Mouse (Mus musculus) cortical plate, adult 2 months (tissue): ENCODE results near the gene Zpld1.

Experiments used
- CTCF ChIP-seq: fragments of 200-500 bp; IDR thresholded peaks from 2 replicates; pipeline ENCODE4 v1.5.1; 2011; ENCODE audit warnings: mild to moderate bottlenecking, control low read depth, low read length; ENCODE audit not compliant: insufficient read depth; ENCODE audit errors: extremely low read depth
- POLR2A ChIP-seq: fragments of 200-500 bp; IDR thresholded peaks from 2 replicates; pipeline ENCODE4 v1.6.1; 2011; ENCODE audit warnings: mild to moderate bottlenecking, low read length, control low read depth; ENCODE audit not compliant: insufficient read depth; ENCODE audit errors: extremely low read depth

DNA sequence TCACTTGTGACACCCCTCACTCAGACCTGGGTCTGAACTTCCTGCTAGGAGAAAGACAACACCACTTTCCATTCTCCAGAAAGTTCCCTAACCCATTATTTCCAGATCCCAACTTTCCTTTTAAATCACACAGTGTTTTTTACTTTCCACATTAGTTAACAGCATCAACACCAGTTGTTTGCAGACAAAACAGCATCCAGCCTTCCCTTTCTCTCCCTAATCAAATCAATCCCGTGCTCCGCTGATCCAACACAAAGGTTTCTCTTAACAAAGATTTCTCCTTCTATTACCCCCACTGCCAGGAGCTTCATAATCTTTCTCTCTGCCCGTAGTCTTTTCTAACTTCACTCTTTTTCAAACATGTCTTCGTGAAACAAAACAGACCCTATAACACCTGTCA is 32.5 kb downstream of the Zpld1 start:
- TF ChIP-seq POLR2A (no peak), CTCF (no peak)
